Mouse (Mus musculus): ENCODE data around the gene Gm21409. TPM values are rescaled to one million over a fixed set of nuclear protein-coding genes. Genes with fewer than 3 reads are reported as not detected.

The Gm21409 gene
- polyA plus RNA-seq (2012; rRNA removed; ENCODE audit: low replicate concordance) = not detected in 2 replicates

GRCm38 (mm10) chrY:84746385-84746784, at the start of gene Gm21409:
Gm21409 (plus strand) TSS chrY:84746685.

Other genes with a start within 250 kb of the Gm21409 start
- not detected in 2 replicates for gene Gm21394, start 181.8 kb upstream of the Gm21409 start, polyA plus RNA-seq (2012; rRNA removed; ENCODE audit: low replicate concordance)

All from mammary gland, adult 2 months (tissue).